Comparison of ENCODE assay signal across 8 mouse cellular contexts in genomic region chr4:134914122-134914863, GRCm38 (mm10). TPM values are rescaled to one million over a fixed set of nuclear protein-coding genes. Genes with fewer than 3 reads are reported as not detected.
DNase-seq lines count a peak whose midpoint lies in the region; ATAC-seq lines count a peak whose summit lies in the region.

No protein-coding gene starts in this region.

- intact Hi-C loops in heart, postnatal 25 days (cut with DNase I), result no loop called here

- peak overlapping the region; percentile 92 for H3K4me2 ChIP-seq in heart, embryonic 16.5 days (ENCODE audit: low read depth, low read length)
- peak overlapping the region; percentile 86 for H3K4me2 ChIP-seq in lung, embryonic 16.5 days (ENCODE audit: low read depth, low read length)

- peak overlapping the region; percentile 98 for H3K4me3 ChIP-seq in heart, embryonic 16.5 days (ENCODE audit: low read length)
- peak overlapping the region; percentile 77 for H3K4me3 ChIP-seq in lung, embryonic 16.5 days (ENCODE audit: low read length)

- H3K27ac ChIP-seq in heart, embryonic 16.5 days (ENCODE audit: low read length), result peak overlapping the region; percentile 93
- H3K27ac ChIP-seq in lung, embryonic 16.5 days (ENCODE audit: low read length), result peak overlapping the region; percentile 91

- H3K4me1 ChIP-seq in heart, embryonic 16.5 days (ENCODE audit: control insufficient read depth, insufficient read depth, low read length), result peaks cover 20% of the 10 kb centered on the region
- peaks cover 11% of the 10 kb centered on the region for H3K4me1 ChIP-seq in lung, embryonic 16.5 days (replicated peaks; ENCODE audit: control insufficient read depth, insufficient read depth, low read length)

- no peaks in the 10 kb centered on the region for H3K27me3 ChIP-seq in heart, embryonic 16.5 days (ENCODE audit: control insufficient read depth, insufficient read depth, low read length)
- H3K27me3 ChIP-seq in lung, embryonic 16.5 days (ENCODE audit: control insufficient read depth, insufficient read depth, low read depth, low read length), result no peaks in the 10 kb centered on the region

- no peak for DNase-seq in heart, postnatal 25 days (ENCODE audit: low spot score)
- DNase-seq in MN1 (ENCODE audit: low spot score), result peak; percentile 39
- no peak for DNase-seq in right cerebral cortex, adult 2 months (ENCODE audit: low spot score in 2 of 2)
- no peak for DNase-seq in T-cell, adult 2 months (ENCODE audit: low spot score)
- no peak for DNase-seq in urinary bladder, adult 18-20 months (ENCODE audit: low spot score in 2 of 2)

- peaks cover 11% of the 10 kb centered on the region for H3K36me3 ChIP-seq in heart, embryonic 16.5 days (ENCODE audit: control insufficient read depth, insufficient read depth)
- H3K36me3 ChIP-seq in lung, embryonic 16.5 days (ENCODE audit: control insufficient read depth, insufficient read depth, low read length), result peaks cover 9% of the 10 kb centered on the region

- WGBS in heart, embryonic 16.5 days, result 1% methylated on average over 43 of the region's 43 CpGs
- under 1% methylated on average over 43 of the region's 43 CpGs for WGBS in lung, embryonic 16.5 days

- peak; percentile 72 for ATAC-seq in heart, embryonic 16.5 days (replicated peaks; ENCODE audit: extremely low read depth, insufficient read depth, low FRiP score)
- peak; percentile 40 for ATAC-seq in granulocyte monocyte progenitor cell, adult 5-6 weeks (replicated peaks; ENCODE audit: poor library complexity, severe bottlenecking)
- ATAC-seq in lung, embryonic 16.5 days (ENCODE audit: low read depth), result peak; percentile 70

- H3K9ac ChIP-seq in heart, embryonic 16.5 days (ENCODE audit: low read length), result peak overlapping the region; percentile 93
- H3K9ac ChIP-seq in lung, embryonic 16.5 days (ENCODE audit: low read length), result peak overlapping the region; percentile 92

- no peaks in the 10 kb centered on the region for H3K9me3 ChIP-seq in heart, embryonic 16.5 days (replicated peaks; ENCODE audit: control insufficient read depth, low read length)
- H3K9me3 ChIP-seq in lung, embryonic 16.5 days (ENCODE audit: control insufficient read depth, low read length), result no peaks in the 10 kb centered on the region

RNA-seq across cellular contexts. Expression of gene Tmem50a, which starts 0.5 kb away (rescaled TPM):
- 143 and 150 TPM in 2 replicates for polyA plus RNA-seq in heart, embryonic 16.5 days (2015; fragmentation: Nextera tagmentation; extraction: Ambion mirVana)
- 10 to 100 TPM; 57.7 to 67.6 TPM for total RNA-seq in heart, postnatal 25 days (2021)
- 136 and 149 TPM in 2 replicates for total RNA-seq in granulocyte monocyte progenitor cell, adult 5-6 weeks (2014; fragmentation: Nextera tagmentation)
- total RNA-seq in granulocyte monocyte progenitor cell, adult 5-6 weeks (2017), result 263 and 287 TPM in 2 replicates
- polyA plus RNA-seq in lung, embryonic 16.5 days (2015; fragmentation: Nextera tagmentation; extraction: Ambion mirVana), result 188 and 193 TPM in 2 replicates

RNA-seq across cellular contexts. Expression of gene Rsrp1, which starts 9.1 kb away (rescaled TPM):
- 399 and 472 TPM in 2 replicates for polyA plus RNA-seq in heart, embryonic 16.5 days (2015; fragmentation: Nextera tagmentation; extraction: Ambion mirVana)
- total RNA-seq in heart, postnatal 25 days (2021), result 100 to 1,000 TPM; 153 to 208 TPM
- total RNA-seq in granulocyte monocyte progenitor cell, adult 5-6 weeks (2014; fragmentation: Nextera tagmentation), result 476 and 614 TPM in 2 replicates
- 134 and 184 TPM in 2 replicates for total RNA-seq in granulocyte monocyte progenitor cell, adult 5-6 weeks (2017)
- 454 and 489 TPM in 2 replicates for polyA plus RNA-seq in lung, embryonic 16.5 days (2015; fragmentation: Nextera tagmentation; extraction: Ambion mirVana)

RNA-seq across cellular contexts. Expression of gene Syf2, which starts 16.4 kb away (rescaled TPM):
- 49.1 and 78.9 TPM in 2 replicates for polyA plus RNA-seq in heart, embryonic 16.5 days (2015; fragmentation: Nextera tagmentation; extraction: Ambion mirVana)
- total RNA-seq in heart, postnatal 25 days (2021), result 10 to 100 TPM; 48.6 to 52.4 TPM
- 43.5 and 50.5 TPM in 2 replicates for total RNA-seq in granulocyte monocyte progenitor cell, adult 5-6 weeks (2014; fragmentation: Nextera tagmentation)
- 180 and 201 TPM in 2 replicates for total RNA-seq in granulocyte monocyte progenitor cell, adult 5-6 weeks (2017)
- polyA plus RNA-seq in lung, embryonic 16.5 days (2015; fragmentation: Nextera tagmentation; extraction: Ambion mirVana), result 82.0 and 87.7 TPM in 2 replicates

RNA-seq across cellular contexts. Expression of gene Rhd, which starts 50.0 kb away (rescaled TPM):
- 4.3 and 4.5 TPM in 2 replicates for polyA plus RNA-seq in heart, embryonic 16.5 days (2015; fragmentation: Nextera tagmentation; extraction: Ambion mirVana)
- 1 to 10 TPM; 1.5 to 1.6 TPM for total RNA-seq in heart, postnatal 25 days (2021)
- not detected in 2 replicates for total RNA-seq in granulocyte monocyte progenitor cell, adult 5-6 weeks (2014; fragmentation: Nextera tagmentation)
- 0.22 TPM in 1 of 2 replicates, not detected in the other for total RNA-seq in granulocyte monocyte progenitor cell, adult 5-6 weeks (2017)
- polyA plus RNA-seq in lung, embryonic 16.5 days (2015; fragmentation: Nextera tagmentation; extraction: Ambion mirVana), result 2.0 and 6.2 TPM in 2 replicates
